26 mouse cellular contexts compared by ENCODE assay signal in the genomic region with DNA sequence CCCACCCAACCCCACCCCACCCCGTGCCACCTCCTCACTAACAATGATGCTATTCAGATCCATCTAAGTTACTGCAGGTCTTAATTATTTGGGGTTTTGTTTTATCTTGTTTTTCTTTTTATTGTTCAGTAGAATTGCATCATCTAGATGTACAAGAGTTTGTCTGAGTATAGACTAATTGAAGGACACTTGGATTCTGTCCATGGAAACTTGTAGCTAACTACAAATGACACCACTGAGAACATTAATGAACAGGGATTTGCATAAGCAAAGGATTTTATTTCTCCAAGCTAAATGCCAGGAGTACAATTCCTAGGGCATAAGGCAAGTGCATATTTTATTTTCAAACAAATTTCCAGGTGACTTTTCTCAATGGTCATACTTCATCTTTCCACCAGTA.
"Had no signal": no experiment of that assay in that cellular context is flagged by ENCODE, and none has a peak within 500 bp of the region (broad histone marks: within the 10 kb centered on the region; RNA-seq: fewer than 3 reads in every experiment).

No protein-coding gene starts in this region.

- H3K27ac ChIP-seq: embryonic facial prominence, embryonic 10.5 days; embryonic facial prominence, embryonic 12.5 days; embryonic facial prominence, embryonic 13.5 days; embryonic facial prominence, embryonic 15.5 days; forebrain, embryonic 10.5 days; forebrain, embryonic 12.5 days; forebrain, embryonic 13.5 days; forebrain, embryonic 15.5 days; gastrocnemius, adult 2 months; heart, adult 2 months; heart, embryonic 10.5 days had no signal

- H3K4me2 ChIP-seq: embryonic facial prominence, embryonic 12.5 days; embryonic facial prominence, embryonic 13.5 days; embryonic facial prominence, embryonic 15.5 days; forebrain, embryonic 12.5 days; forebrain, embryonic 13.5 days; forebrain, embryonic 15.5 days had no signal

- H3K4me1 ChIP-seq: embryonic facial prominence, embryonic 10.5 days; embryonic facial prominence, embryonic 12.5 days; embryonic facial prominence, embryonic 13.5 days; embryonic facial prominence, embryonic 15.5 days; forebrain, embryonic 10.5 days; forebrain, embryonic 12.5 days; forebrain, embryonic 13.5 days; forebrain, embryonic 15.5 days; heart, embryonic 10.5 days had no signal

- H3K9ac ChIP-seq: embryonic facial prominence, embryonic 12.5 days; embryonic facial prominence, embryonic 13.5 days; embryonic facial prominence, embryonic 15.5 days; forebrain, embryonic 12.5 days; forebrain, embryonic 13.5 days; forebrain, embryonic 15.5 days; forebrain, postnatal 0 days had no signal

- DNase-seq: cerebellum, adult 9-10 months; cerebellum, adult 9-11 months; cerebellum, postnatal 10 days; cerebellum, postnatal 14 days; cerebellum, postnatal 25 days; cerebellum, postnatal 36 days; embryo, embryonic 11 days; forebrain, postnatal 0 days; gastrocnemius, adult 2 months; gastrocnemius, postnatal 10 days; gastrocnemius, postnatal 14 days; gastrocnemius, postnatal 25 days; gastrocnemius, postnatal 36 days; heart, adult 11 months; heart, adult 18-20 months; heart, adult 2 months had no signal

- H3K36me3 ChIP-seq: embryonic facial prominence, embryonic 10.5 days; embryonic facial prominence, embryonic 12.5 days; embryonic facial prominence, embryonic 13.5 days; embryonic facial prominence, embryonic 15.5 days; forebrain, embryonic 10.5 days; forebrain, embryonic 12.5 days; forebrain, embryonic 15.5 days; heart, embryonic 10.5 days had no signal

- H3K27me3 ChIP-seq: embryonic facial prominence, embryonic 12.5 days; embryonic facial prominence, embryonic 13.5 days; embryonic facial prominence, embryonic 15.5 days; forebrain, embryonic 12.5 days; forebrain, embryonic 13.5 days; forebrain, embryonic 15.5 days had no signal

- ATAC-seq: forebrain, embryonic 13.5 days; forebrain, embryonic 15.5 days; forebrain, postnatal 0 days had no signal

- H3K9me3 ChIP-seq: embryonic facial prominence, embryonic 10.5 days; embryonic facial prominence, embryonic 12.5 days; embryonic facial prominence, embryonic 13.5 days; embryonic facial prominence, embryonic 15.5 days; forebrain, embryonic 10.5 days; forebrain, embryonic 12.5 days; forebrain, embryonic 13.5 days; forebrain, embryonic 15.5 days; heart, embryonic 10.5 days had no signal

- H3K4me3 ChIP-seq: embryonic facial prominence, embryonic 10.5 days; embryonic facial prominence, embryonic 12.5 days; embryonic facial prominence, embryonic 13.5 days; embryonic facial prominence, embryonic 15.5 days; erythroblast, embryonic 14.5 days; forebrain, embryonic 10.5 days; forebrain, embryonic 12.5 days; forebrain, embryonic 13.5 days; forebrain, embryonic 15.5 days; gastrocnemius, adult 2 months; heart, adult 2 months; heart, embryonic 10.5 days had no signal
